Mouse (Mus musculus) erythroblast, embryonic 14.5 days (primary cell): ENCODE results near the gene Tex9.

Source experiments
- GATA1 ChIP-seq: IDR thresholded peaks from 2 replicates; pipeline ENCODE4 v1.6.1; 2012; ENCODE audit warnings: low read length, inconsistent platforms, mixed read lengths
- TAL1 ChIP-seq: IDR thresholded peaks from 3 replicates; pipeline ENCODE4 v1.6.1; 2012; ENCODE audit warnings: low read length, inconsistent platforms, mixed read lengths

DNA sequence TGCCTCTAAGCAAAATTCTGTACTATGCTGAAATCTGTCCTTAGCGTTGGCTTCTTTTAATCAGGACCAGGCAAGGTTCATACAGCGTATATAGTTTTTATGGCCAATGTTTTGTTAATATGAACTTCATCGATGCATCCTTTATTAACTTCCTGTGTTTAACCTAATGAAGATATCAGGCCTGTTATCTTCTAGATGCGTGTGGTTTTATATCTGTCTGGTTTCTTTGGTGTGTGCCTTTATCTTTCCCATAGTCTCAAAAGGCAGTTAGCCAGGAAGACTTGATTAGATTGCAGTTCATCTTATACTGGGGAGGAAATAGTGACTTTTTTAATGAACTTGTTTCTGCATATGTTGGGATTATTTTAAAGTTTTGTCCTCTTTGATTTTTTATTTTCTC, 51.7 kb downstream of the Tex9 start:
- TF ChIP-seq TAL1 (no peak), GATA1 (no peak)
